Mouse (Mus musculus) hindbrain, embryonic 15.5 days (tissue): ENCODE results near the gene Alyref. TPM values are rescaled to one million over a fixed set of nuclear protein-coding genes. Genes with fewer than 3 reads are reported as not detected.
A peak's percentile ranks its signal among the peaks of the same experiment; 100 is the strongest.

Source experiments
- ATAC-seq: fragments of 200-750 bp; cut with Nextera tagmentation; 2 replicates; pipeline ENCODE4 v1.8.0; 2017; ENCODE audit warnings: low read depth, moderate number of reproducible peaks, moderate TSS enrichment; ENCODE audit not compliant: low FRiP score
- H3K27ac ChIP-seq: fragments of 300-500 bp; sonication (generic); replicated peaks from 2 replicates; pipeline ENCODE4 v1.5.1; 2015; ENCODE audit warnings: mild to moderate bottlenecking, inconsistent platforms
- H3K27me3 ChIP-seq: fragments of 300-500 bp; sonication (generic); 2 replicates; pipeline ENCODE4 v1.6.1; 2015; ENCODE audit warnings: control low read depth, inconsistent platforms
- H3K36me3 ChIP-seq: fragments of 300-500 bp; sonication (generic); 2 replicates; pipeline ENCODE4 v1.6.1; 2015; ENCODE audit warnings: control low read depth, inconsistent platforms
- H3K4me1 ChIP-seq: fragments of 300-500 bp; sonication (generic); replicated peaks from 2 replicates; pipeline ENCODE4 v1.6.1; 2015; ENCODE audit warnings: control low read depth, inconsistent platforms
- H3K4me2 ChIP-seq: fragments of 300-500 bp; sonication (generic); 2 replicates; pipeline ENCODE4 v1.6.1; 2015; ENCODE audit warnings: moderate library complexity, mild to moderate bottlenecking, inconsistent platforms
- H3K4me3 ChIP-seq: fragments of 300-500 bp; sonication (generic); 2 replicates; pipeline ENCODE4 v1.5.1; 2015; ENCODE audit warnings: mild to moderate bottlenecking, inconsistent platforms
- H3K9ac ChIP-seq: fragments of 300-500 bp; sonication (generic); 2 replicates; pipeline ENCODE4 v1.6.1; 2015; ENCODE audit warnings: inconsistent platforms
- H3K9me3 ChIP-seq: fragments of 300-500 bp; sonication (generic); 2 replicates; pipeline ENCODE4 v1.6.1; 2016; ENCODE audit warnings: control low read depth, inconsistent platforms
- WGBS: fragments of 180-500 bp; shearing (Covaris S2); methylation state at CpG from one replicate; pipeline ENCODE4 v1.1.7; 2015; 5-methylcytosine and 5-hydroxymethylcytosine counted together
- polyA plus RNA-seq: library from polyadenylated mRNA; unstranded; fragments of >200 nt; fragmentation: Nextera tagmentation; extraction: Ambion mirVana; gene quantifications from 2 replicates; pipeline ENCODE4 v1.2.1, GENCODE M21; 2015

Alyref gene
- polyA plus RNA-seq, 1 experiment from 2014 or later, result 251 TPM

- no peak for ATAC-seq
- whole genome bisulfite sequencing, result 57% methylated on average over 4 of the region's 4 CpGs
- peaks cover 39% of the 10 kb centered on the region for H3K4me1 ChIP-seq
Measured at GRCm38 (mm10) chr11:120631726-120632448, 33.7 kb upstream of the Alyref start.

GRCm38 (mm10) chr11:120630881-120631725 is 32.9 kb upstream of the Alyref start:
- Histone ChIP-seq H3K9ac (peak overlapping the region; percentile 29; the same call in 1 of the 2 replicates), H3K4me1 (peaks cover 39% of the 10 kb centered on the region), H3K27ac (peak overlapping the region; percentile 63; the same call in 1 of the 2 replicates), H3K36me3 (peaks cover 13% of the 10 kb centered on the region), H3K4me3 (peak overlapping the region; percentile 77; the same call in 1 of the 2 replicates), H3K27me3 (no peaks in the 10 kb centered on the region), H3K4me2 (peak overlapping the region; percentile 87), H3K9me3 (no peaks in the 10 kb centered on the region)
- 37% methylated on average over 7 of the region's 7 CpGs for WGBS
- no peak for ATAC-seq

More at GRCm38 (mm10) chr11:120631726-120632448, 33.7 kb upstream of the Alyref start:
- H3K36me3 ChIP-seq, result peaks cover 13% of the 10 kb centered on the region
- H3K27ac ChIP-seq, result 0 out of 2 replicates have a peak overlapping the region, but pooled peaks have one; percentile 87
- peak overlapping the region; percentile 87 for H3K4me2 ChIP-seq
- H3K9me3 ChIP-seq, result no peaks in the 10 kb centered on the region
- peak overlapping the region; percentile 78 for H3K9ac ChIP-seq
- no peaks in the 10 kb centered on the region for H3K27me3 ChIP-seq
- peak overlapping the region; percentile 77 for H3K4me3 ChIP-seq

DNA sequence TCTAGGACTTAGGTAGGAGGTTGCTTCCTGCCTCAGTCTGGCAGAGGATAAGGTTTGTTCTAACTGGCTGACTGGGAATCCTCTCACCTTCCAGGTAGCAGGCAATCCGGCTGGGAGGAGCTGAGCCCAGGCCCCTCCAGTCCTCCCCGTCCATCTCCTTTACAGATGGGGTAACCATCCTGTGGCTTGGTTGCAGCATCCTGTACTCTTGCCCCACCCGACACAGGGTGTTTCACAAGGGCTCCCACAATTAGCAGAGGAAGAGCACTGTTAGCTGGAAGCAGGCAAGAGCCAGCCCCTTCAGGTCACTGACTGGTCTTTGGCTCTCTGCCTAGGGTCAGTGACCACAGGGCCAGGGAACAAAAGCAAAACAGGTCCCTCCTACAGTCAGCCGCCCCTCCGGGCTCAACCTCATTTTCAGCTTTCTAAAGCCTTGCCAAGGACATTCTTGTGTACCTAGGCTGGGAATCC is 32.3 kb upstream of the Alyref start:
- no peaks in the 10 kb centered on the region for H3K27me3 ChIP-seq
- H3K4me1 ChIP-seq, result peaks cover 45% of the 10 kb centered on the region
- H3K27ac ChIP-seq, result peak overlapping the region; percentile 63
- H3K9ac ChIP-seq, result peak overlapping the region; percentile 29; the same call in 1 of the 2 replicates
- H3K36me3 ChIP-seq, result peaks cover 13% of the 10 kb centered on the region
- WGBS, result 43% methylated on average over 5 of the region's 5 CpGs
- H3K4me3 ChIP-seq, result peak overlapping the region; percentile 3; the same call in 1 of the 2 replicates
- H3K4me2 ChIP-seq, result peak overlapping the region; percentile 87
- no peaks in the 10 kb centered on the region for H3K9me3 ChIP-seq
- ATAC-seq, result no peak

DNA sequence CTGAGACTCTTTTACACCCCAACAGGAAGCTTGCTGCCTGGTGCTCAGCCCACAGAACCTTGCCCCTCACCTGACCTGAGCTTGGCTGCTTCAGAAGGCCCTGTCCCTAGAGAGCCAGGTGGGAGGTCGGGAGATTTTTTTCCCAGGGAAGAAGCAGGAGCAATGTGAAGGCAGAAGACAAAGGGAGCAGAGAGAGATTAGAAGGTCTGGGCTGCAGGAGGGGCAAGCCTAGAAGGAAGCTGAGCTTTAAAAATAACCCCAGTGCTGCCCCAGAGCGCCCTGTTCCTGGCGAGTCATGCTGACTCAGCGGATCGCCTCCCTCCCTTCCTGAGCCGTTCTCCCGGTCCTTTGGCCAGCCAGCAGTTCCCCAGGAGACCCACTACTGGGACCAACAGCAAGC is 31.7 kb upstream of the Alyref start:
- Histone ChIP-seq H3K9ac (peak overlapping the region; percentile 29; the same call in 1 of the 2 replicates), H3K4me1 (peaks cover 50% of the 10 kb centered on the region), H3K4me2 (peak overlapping the region; percentile 87; the same call in 1 of the 2 replicates), H3K27ac (peak overlapping the region; percentile 63), H3K4me3 (no peak overlapping the region), H3K9me3 (no peaks in the 10 kb centered on the region), H3K27me3 (no peaks in the 10 kb centered on the region), H3K36me3 (peaks cover 13% of the 10 kb centered on the region)
- ATAC-seq, result no peak
- 42% methylated on average over 7 of the region's 7 CpGs for WGBS

DNA sequence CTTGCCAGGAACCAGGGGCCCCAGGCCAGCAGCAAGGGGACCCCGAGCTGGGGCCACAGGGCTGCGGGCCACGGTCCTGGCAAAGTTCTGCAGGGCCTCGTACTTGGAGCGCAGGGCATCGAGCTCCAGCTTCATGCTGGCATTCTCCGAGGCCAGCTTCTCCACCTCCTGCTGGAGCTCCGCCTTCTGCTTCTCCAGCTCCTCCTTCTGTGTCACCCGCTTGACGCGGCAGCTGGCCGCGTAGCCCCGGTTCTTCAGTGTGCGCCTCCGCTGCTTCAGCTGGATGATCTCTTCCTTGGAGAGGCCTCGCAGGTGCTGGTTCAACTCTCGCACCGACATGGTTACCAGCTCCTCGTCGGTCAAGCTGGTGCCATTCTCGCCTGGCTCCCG is 31.2 kb upstream of the Alyref start:
- H3K4me2 ChIP-seq, result no peak overlapping the region
- no peak overlapping the region for H3K9ac ChIP-seq
- H3K27me3 ChIP-seq, result no peaks in the 10 kb centered on the region
- H3K4me3 ChIP-seq, result no peak overlapping the region
- ATAC-seq, result no peak
- H3K9me3 ChIP-seq, result no peaks in the 10 kb centered on the region
- H3K4me1 ChIP-seq, result peaks cover 50% of the 10 kb centered on the region
- WGBS, result 73% methylated on average over 23 of the region's 23 CpGs
- H3K27ac ChIP-seq, result no peak overlapping the region
- peaks cover 13% of the 10 kb centered on the region for H3K36me3 ChIP-seq

GRCm38 (mm10) chr11:120628601-120629340 is 30.6 kb upstream of the Alyref start:
- Histone ChIP-seq H3K36me3 (peaks cover 13% of the 10 kb centered on the region), H3K4me3 (no peak overlapping the region), H3K4me2 (no peak overlapping the region), H3K4me1 (peaks cover 52% of the 10 kb centered on the region), H3K27ac (no peak overlapping the region), H3K9me3 (no peaks in the 10 kb centered on the region), H3K27me3 (no peaks in the 10 kb centered on the region), H3K9ac (no peak overlapping the region)
- WGBS, result 94% methylated on average over 23 of the region's 23 CpGs
- no peak for ATAC-seq

- H3K27me3 ChIP-seq, result no peaks in the 10 kb centered on the region
- H3K27ac ChIP-seq, result no peak overlapping the region
- no peak overlapping the region for H3K4me2 ChIP-seq
- H3K9me3 ChIP-seq, result no peaks in the 10 kb centered on the region
- H3K4me1 ChIP-seq, result peaks cover 57% of the 10 kb centered on the region
- WGBS, result 76% methylated on average over 22 of the region's 22 CpGs
- no peak for ATAC-seq
- H3K36me3 ChIP-seq, result peaks cover 17% of the 10 kb centered on the region
- H3K9ac ChIP-seq, result no peak overlapping the region
- H3K4me3 ChIP-seq, result no peak overlapping the region
Measured at GRCm38 (mm10) chr11:120627468-120628300, 29.5 kb upstream of the Alyref start.

- no peak for ATAC-seq
- 90% methylated on average over 11 of the region's 11 CpGs for WGBS
- H3K4me3 ChIP-seq, result no peak overlapping the region
- H3K4me1 ChIP-seq, result peaks cover 50% of the 10 kb centered on the region
- peaks cover 21% of the 10 kb centered on the region for H3K36me3 ChIP-seq
- H3K9ac ChIP-seq, result no peak overlapping the region
- no peaks in the 10 kb centered on the region for H3K27me3 ChIP-seq
- H3K4me2 ChIP-seq, result no peak overlapping the region
- no peaks in the 10 kb centered on the region for H3K9me3 ChIP-seq
- no peak overlapping the region for H3K27ac ChIP-seq
Measured at GRCm38 (mm10) chr11:120626785-120627467, 28.8 kb upstream of the Alyref start.

DNA sequence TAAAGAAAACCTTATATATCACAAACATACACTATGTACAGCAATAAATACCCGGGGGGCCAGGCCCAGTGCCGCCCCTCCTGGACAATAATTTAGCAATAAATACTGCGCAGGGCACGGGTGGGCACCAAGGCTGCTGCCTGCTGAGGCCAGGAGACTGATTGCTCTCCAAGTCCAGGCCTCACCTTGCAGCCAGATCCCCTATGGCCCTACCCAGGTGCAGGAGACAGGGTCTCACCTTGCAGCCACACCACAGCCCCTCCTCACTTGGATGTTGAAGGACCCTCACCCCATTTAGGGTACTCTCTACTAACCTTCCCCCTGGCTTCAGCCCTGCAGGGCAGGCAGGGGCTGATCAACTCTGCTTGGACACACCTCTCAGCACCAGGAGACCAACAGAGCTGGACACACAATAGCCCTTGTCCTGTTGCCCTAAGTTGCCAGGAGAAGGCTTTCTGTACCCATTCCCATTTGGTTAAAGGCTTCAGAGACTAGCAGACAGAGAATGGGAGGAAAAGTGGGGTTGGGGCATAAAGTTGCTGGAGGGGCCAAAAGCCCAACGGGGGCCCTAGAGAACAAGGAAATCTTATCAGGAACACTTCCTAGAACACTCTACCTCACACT is 27.1 kb upstream of the Alyref start, which contains the start of gene Sirt7:
Sirt7 (minus strand) TSS at position 89 of the 624 bp plus-strand sequence.
- no peaks in the 10 kb centered on the region for H3K9me3 ChIP-seq
- peaks cover 34% of the 10 kb centered on the region for H3K36me3 ChIP-seq
- WGBS, result 21% methylated on average over 5 of the region's 5 CpGs
- peak within 1 kb of the TSS; percentile 95 for H3K4me3 ChIP-seq
- peak within 1 kb of the TSS; percentile 86 for H3K9ac ChIP-seq
- no peaks in the 10 kb centered on the region for H3K27me3 ChIP-seq
- H3K27ac ChIP-seq, result peak within 1 kb of the TSS; percentile 86
- peaks cover 34% of the 10 kb centered on the region for H3K4me1 ChIP-seq
- peak within 1 kb of the TSS; percentile 96 for H3K4me2 ChIP-seq
- ATAC-seq, result peak; percentile 23

DNA sequence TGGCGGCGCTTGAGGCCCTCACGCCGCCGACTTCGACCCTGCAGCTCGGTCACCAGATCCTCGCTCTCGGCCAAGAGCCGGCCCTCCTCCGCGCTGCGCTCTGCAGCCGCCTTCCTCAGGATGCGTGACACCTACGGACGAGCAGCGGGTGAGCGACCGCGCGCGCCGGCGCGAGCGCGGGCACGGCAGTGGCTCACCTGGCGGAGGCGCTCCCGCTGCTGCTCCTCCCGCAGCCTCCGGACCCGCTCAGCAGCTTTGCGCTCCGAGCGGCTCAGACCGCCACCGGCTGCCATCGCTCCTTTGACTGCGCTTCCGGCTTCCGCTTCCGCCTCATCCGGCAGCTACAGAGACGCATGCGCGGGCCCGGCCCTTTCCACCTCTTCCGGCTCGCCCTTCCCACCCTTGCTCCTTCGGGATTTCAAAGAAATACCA is 26.5 kb upstream of the Alyref start:
- no peaks in the 10 kb centered on the region for H3K9me3 ChIP-seq
- H3K4me2 ChIP-seq, result peak overlapping the region; percentile 96
- no peaks in the 10 kb centered on the region for H3K27me3 ChIP-seq
- peak overlapping the region; percentile 86 for H3K9ac ChIP-seq
- H3K4me1 ChIP-seq, result peaks cover 29% of the 10 kb centered on the region
- ATAC-seq, result peak; percentile 88
- WGBS, result under 1% methylated on average over 49 of the region's 53 CpGs
- peak overlapping the region; percentile 86 for H3K27ac ChIP-seq
- H3K4me3 ChIP-seq, result peak overlapping the region; percentile 95
- peaks cover 40% of the 10 kb centered on the region for H3K36me3 ChIP-seq
